Mouse (Mus musculus): ENCODE data around the gene Zfp260. TPM values are rescaled to one million over a fixed set of nuclear protein-coding genes. Genes with fewer than 3 reads are reported as not detected.

The Zfp260 gene
- polyA plus RNA-seq, 1 experiment = 17.6 TPM

DNA sequence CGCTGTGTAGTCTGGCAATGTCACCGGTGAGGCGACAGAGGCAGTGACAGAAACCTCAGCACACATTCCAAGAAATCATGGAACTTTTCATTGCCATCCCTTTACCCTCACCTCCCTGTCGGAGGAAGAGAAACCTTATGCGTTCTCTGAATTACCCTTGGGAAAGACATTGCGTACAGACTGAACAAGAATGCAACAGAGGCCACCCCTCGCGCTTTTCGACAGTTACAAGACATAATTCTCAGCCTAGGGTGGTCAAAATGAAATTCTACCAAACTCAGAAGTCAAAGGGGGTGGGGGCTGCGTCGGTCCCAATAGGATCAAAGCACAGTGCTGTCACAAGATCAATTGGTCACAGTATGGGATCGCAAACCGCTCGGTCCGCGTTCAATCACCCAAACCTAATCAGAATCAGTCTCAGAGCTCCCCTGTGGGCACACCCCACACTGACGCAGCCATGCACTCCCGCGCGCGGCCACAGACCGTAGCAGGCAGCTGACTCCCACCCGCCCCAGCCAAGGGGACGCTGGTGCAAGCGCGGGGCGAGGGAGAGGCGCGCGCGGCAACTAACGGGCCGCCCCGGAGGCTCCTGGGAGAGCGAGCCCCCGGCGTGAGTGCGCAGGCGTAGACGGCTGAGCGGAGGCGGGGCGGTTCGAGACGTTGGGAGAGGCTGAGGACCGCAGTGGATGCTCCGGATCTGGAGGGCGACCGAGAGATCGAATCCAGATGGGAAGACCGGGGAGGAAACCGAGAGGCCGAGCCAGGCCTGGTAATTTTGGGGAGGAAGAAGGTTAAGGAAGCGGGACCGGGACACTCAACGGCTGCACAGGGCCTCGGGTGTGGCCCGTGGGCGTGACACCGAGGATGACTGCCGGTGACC, 27.0 kb downstream of the Zfp260 start, which contains the start of gene Zfp382:
Gene Zfp382, plus strand, starts transcription at position 635 of the 880 bp plus-strand sequence.
- H3K4me1 ChIP-seq (ENCODE audit: control insufficient read depth, insufficient read depth, low read length) = no peaks in the 10 kb centered on the region
- TF ChIP-seq CTCF (IDR thresholded peaks at IDR 0.05; ENCODE audit: insufficient read depth, low read length) (no peak), POLR2A (IDR thresholded peaks at IDR 0.05; ENCODE audit: borderline replicate concordance, extremely low read depth, low read depth, low read length) (peak; percentile 60; the same call in 1 of the 2 replicates)
- DNase-seq = peak; percentile 84
- peak within 1 kb of the TSS; percentile 68 for H3K4me3 ChIP-seq (replicated peaks; ENCODE audit: extremely low read depth, low read depth, low read length)
- under 1% methylated on average over 61 of the region's 61 CpGs for WGBS

DNA sequence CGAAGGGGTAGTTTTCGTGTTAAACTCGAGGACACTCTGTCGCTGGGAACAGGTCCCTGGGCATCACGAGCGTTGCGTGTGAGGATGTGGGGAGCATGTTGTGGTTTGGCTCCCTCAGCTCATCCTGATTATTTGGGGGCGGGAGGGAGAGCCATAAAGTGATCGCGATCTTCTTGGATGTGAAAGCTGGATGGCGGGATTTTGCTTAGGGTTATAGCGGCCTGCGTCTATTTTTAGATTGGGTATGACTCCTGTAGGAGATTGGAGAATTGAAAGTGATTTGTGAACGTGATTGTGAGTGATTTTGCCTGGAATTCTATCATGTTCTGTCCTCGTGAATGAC, 27.6 kb downstream of the Zfp260 start:
- no peak for TF ChIP-seq POLR2A (IDR thresholded peaks at IDR 0.05; ENCODE audit: borderline replicate concordance, extremely low read depth, low read depth, low read length)
- no peak for TF ChIP-seq CTCF (IDR thresholded peaks at IDR 0.05; ENCODE audit: insufficient read depth, low read length)
- WGBS = under 1% methylated on average over 15 of the region's 15 CpGs
- Histone ChIP-seq H3K4me3 (replicated peaks; ENCODE audit: extremely low read depth, low read depth, low read length) (peak overlapping the region; percentile 68), H3K4me1 (ENCODE audit: control insufficient read depth, insufficient read depth, low read length) (no peaks in the 10 kb centered on the region)
- DNase-seq = no peak

DNA sequence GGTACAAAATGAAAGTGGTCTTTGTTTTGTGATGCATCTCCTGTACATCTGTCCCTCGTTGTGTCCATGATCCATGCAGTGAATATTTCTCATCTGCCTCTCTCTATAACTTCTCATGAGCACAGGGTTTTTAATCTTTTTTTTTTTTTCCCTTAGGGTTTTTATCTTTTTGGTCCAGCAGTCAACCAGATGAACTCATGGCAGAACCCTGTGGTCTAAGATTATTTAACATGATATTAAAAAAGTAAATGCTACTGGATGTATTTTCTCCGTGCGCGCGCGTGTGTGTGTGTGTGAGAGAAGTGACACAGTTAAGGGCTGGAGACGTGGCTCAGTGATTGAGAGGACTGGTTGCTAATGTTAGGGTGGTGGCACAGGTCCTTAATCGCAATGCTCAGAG, 35.3 kb downstream of the Zfp260 start:
- 93% methylated on average over 8 of the region's 8 CpGs for WGBS
- Histone ChIP-seq H3K4me1 (ENCODE audit: control insufficient read depth, insufficient read depth, low read length) (no peaks in the 10 kb centered on the region), H3K4me3 (replicated peaks; ENCODE audit: extremely low read depth, low read depth, low read length) (no peak overlapping the region)
- DNase-seq = no peak
- no peak for TF ChIP-seq CTCF (IDR thresholded peaks at IDR 0.05; ENCODE audit: insufficient read depth, low read length)
- no peak for TF ChIP-seq POLR2A (IDR thresholded peaks at IDR 0.05; ENCODE audit: borderline replicate concordance, extremely low read depth, low read depth, low read length)

DNA sequence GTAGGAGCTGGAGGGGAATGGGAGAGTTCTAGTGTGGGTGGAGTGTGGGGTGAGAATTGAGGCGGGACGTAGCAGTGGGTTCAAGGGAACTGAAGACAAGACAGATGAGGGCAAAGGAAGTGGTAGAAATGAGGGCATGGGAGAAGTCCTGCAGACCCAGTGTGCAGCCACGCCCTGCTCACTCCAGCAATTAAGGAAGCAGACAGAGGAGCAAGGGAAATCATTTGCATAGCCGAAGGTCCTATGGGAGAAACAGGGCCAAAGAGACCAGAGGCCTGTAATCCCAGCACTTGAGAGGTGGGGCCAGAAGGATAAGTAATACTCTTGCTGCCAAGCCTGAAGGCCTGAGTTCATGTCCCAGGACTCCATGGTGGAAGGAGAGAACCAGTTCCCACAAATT, 37.8 kb downstream of the Zfp260 start:
- Histone ChIP-seq H3K4me3 (replicated peaks; ENCODE audit: extremely low read depth, low read depth, low read length) (no peak overlapping the region), H3K4me1 (ENCODE audit: control insufficient read depth, insufficient read depth, low read length) (no peaks in the 10 kb centered on the region)
- 89% methylated on average over 4 of the region's 4 CpGs for WGBS

DNA sequence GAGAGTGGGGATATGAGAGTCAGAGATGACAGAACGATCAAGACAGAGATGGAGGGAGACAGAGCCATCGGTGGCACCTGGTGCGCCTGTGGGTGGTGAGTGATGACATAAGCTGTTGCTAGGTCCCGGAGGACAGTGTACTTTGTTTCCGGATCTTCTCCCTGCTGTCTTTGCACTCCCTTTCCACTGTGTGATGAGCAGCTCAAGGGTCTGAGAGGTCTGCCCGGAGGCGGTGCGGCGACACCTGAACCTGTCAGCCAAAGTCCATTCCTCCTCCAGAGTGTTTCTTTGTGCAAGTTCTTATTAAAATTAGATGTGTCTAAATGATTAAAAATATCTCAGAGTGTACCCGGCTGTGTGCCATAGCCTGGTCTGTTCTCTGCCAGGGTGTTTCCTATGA, 42.2 kb downstream of the Zfp260 start:
- no peak overlapping the region for H3K4me3 ChIP-seq (replicated peaks; ENCODE audit: extremely low read depth, low read depth, low read length)
- TF ChIP-seq POLR2A (IDR thresholded peaks at IDR 0.05; ENCODE audit: borderline replicate concordance, extremely low read depth, low read depth, low read length) (no peak), CTCF (IDR thresholded peaks at IDR 0.05; ENCODE audit: insufficient read depth, low read length) (no peak)
- no peaks in the 10 kb centered on the region for H3K4me1 ChIP-seq (ENCODE audit: control insufficient read depth, insufficient read depth, low read length)
- 86% methylated on average over 10 of the region's 10 CpGs for WGBS
- no peak for DNase-seq

More for the DNA sequence above, 37.8 kb downstream of the Zfp260 start:
- DNase-seq = no peak
- TF ChIP-seq CTCF (IDR thresholded peaks at IDR 0.05; ENCODE audit: insufficient read depth, low read length) = no peak
- TF ChIP-seq POLR2A (IDR thresholded peaks at IDR 0.05; ENCODE audit: borderline replicate concordance, extremely low read depth, low read depth, low read length) = no peak

DNA sequence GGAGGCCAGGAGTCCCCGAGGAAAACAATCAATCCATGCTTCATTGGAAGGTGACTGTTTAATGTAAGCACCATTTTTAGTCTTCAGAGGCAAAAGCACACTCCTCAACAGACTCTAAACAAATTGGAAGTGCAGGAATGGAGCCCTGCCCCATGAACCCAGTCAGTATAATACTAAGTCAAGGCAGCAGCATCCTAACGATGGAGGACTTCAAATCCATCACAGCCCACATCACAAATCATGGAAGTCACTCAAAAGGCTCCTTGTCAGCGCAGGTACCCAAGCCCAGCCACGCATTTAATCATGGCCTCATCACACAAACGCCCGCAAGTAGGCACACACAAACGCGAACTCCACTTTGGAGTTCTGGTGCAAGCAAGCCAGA, 48.6 kb downstream of the Zfp260 start:
- no peak for DNase-seq
- H3K4me3 ChIP-seq (replicated peaks; ENCODE audit: extremely low read depth, low read depth, low read length) = peak overlapping the region; percentile 56
- H3K4me1 ChIP-seq (ENCODE audit: control insufficient read depth, insufficient read depth, low read length) = 0 out of 2 replicates have a peak, but pooled peaks cover 2% of the 10 kb centered on the region
- TF ChIP-seq CTCF (IDR thresholded peaks at IDR 0.05; ENCODE audit: insufficient read depth, low read length) = no peak
- TF ChIP-seq POLR2A (IDR thresholded peaks at IDR 0.05; ENCODE audit: borderline replicate concordance, extremely low read depth, low read depth, low read length) = no peak
- WGBS = 11% methylated on average over 8 of the region's 8 CpGs

DNA sequence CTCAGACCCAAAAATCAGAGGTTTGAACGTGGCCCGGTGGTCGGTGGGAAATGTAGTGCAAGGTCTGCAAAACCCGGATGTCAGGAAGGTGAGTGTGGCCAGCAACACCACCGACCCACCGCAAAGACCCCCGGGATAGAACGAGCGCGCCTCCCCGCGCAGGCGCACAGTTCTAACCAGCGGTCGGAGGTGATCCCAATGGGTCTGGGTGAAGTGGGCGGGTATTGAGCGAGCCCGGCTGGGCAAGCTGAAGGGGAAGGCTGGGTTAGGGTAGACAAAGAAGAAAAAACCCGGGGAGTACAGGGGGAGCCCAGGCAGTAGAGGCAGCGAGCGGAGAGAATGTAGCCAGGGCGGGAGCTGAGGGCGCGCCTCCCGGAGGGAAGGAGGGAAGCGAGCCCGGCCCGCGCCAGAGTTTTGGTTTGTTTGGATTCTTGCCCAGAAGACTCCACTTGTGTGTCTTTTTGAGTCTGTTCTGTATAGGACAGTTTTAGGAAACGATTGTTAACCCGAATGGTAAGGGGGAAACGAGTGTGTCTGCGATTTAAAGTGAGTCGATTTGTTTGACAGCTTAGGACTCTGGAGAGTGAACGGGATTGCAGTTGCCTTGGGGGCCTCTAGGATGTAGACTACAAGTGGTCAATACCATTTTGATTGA, 49.1 kb downstream of the Zfp260 start:
- Histone ChIP-seq H3K4me3 (replicated peaks; ENCODE audit: extremely low read depth, low read depth, low read length) (peak overlapping the region; percentile 56), H3K4me1 (ENCODE audit: control insufficient read depth, insufficient read depth, low read length) (0 out of 2 replicates have a peak, but pooled peaks cover 2% of the 10 kb centered on the region)
- WGBS = 3% methylated on average over 35 of the region's 35 CpGs
- DNase-seq = peak; percentile 9
- TF ChIP-seq CTCF (IDR thresholded peaks at IDR 0.05; ENCODE audit: insufficient read depth, low read length) (no peak), POLR2A (IDR thresholded peaks at IDR 0.05; ENCODE audit: borderline replicate concordance, extremely low read depth, low read depth, low read length) (no peak)

DNA sequence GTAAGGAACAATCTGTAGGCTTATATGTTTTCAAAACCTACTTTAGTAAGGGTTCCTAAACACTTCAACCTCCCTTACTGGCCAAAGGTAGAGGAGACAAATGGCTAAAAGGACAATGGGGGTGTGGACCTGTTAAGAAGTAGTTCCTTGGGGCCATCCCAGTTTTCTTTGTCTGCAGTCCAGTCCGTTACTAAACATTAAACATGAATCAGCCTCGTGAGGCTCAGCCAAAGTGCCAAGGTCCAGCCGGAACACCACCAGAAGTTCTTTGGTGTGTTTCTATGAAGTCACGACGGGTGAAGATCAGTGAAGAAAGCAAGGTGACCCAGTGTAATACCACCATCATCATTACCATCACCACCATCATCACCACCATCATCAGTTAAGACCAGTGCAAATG, 52.4 kb downstream of the Zfp260 start:
- Histone ChIP-seq H3K4me1 (ENCODE audit: control insufficient read depth, insufficient read depth, low read length) (0 out of 2 replicates have a peak, but pooled peaks cover 2% of the 10 kb centered on the region), H3K4me3 (replicated peaks; ENCODE audit: extremely low read depth, low read depth, low read length) (no peak overlapping the region)
- 95% methylated on average over 5 of the region's 5 CpGs for whole genome bisulfite sequencing
- TF ChIP-seq POLR2A (IDR thresholded peaks at IDR 0.05; ENCODE audit: borderline replicate concordance, extremely low read depth, low read depth, low read length) (no peak), CTCF (IDR thresholded peaks at IDR 0.05; ENCODE audit: insufficient read depth, low read length) (no peak)
- no peak for DNase-seq

DNA sequence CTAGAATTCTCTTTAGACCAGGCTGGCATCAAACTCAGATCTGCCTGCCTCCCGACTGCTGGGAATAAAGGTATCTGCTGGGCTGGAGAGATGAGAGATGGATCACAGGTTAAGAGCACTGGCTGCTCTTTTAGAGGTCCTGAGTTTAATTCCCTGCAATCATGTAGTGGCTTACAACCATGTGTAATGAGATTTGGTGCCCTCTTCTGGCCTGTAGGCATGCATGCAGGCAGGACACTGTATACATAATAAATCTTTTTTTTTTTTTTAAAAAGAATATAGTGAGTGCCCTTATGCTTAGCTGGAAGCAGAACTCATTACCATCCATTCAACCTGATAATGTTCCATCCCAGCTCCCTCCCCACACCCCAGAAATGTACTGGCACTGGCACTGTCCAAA, 59.5 kb downstream of the Zfp260 start:
- no peaks in the 10 kb centered on the region for H3K4me1 ChIP-seq (ENCODE audit: control insufficient read depth, insufficient read depth, low read length)
- WGBS = 90% methylated on average over 1 of the region's 1 CpGs
- DNase-seq = no peak
- H3K4me3 ChIP-seq (replicated peaks; ENCODE audit: extremely low read depth, low read depth, low read length) = no peak overlapping the region
- TF ChIP-seq POLR2A (IDR thresholded peaks at IDR 0.05; ENCODE audit: borderline replicate concordance, extremely low read depth, low read depth, low read length) = no peak

Data from lung, adult 2 months (tissue).